Mouse (Mus musculus): ENCODE data around the gene Tnfaip8l2. TPM values are rescaled to one million over a fixed set of nuclear protein-coding genes. Genes with fewer than 3 reads are reported as not detected.

Gene Tnfaip8l2
- 1 to 10 TPM; 3.0 to 4.5 TPM for total RNA-seq (2021)
- long read RNA-seq, experiment 1, partial matches to known transcripts: 0 of 1 reads
- long read RNA-seq, experiment 1, other reads (novel, unspliced or antisense): 1 of 1 reads
- long read RNA-seq, experiment 2, partial matches to known transcripts: 1 of 3 reads
- long read RNA-seq, experiment 2, other reads (novel, unspliced or antisense): 2 of 3 reads

- DNase-seq (ENCODE audit: low spot score in 2 of 2): no peak
Observed at GRCm38 (mm10) chr3:95141952-95142616, at the start of gene Tnfaip8l2. Tnfaip8l2 (minus strand) TSS chr3:95142360.

- no peak for DNase-seq (ENCODE audit: low spot score in 2 of 2)
Observed at GRCm38 (mm10) chr3:95186888-95187287, 44.7 kb upstream of the Tnfaip8l2 start.

GRCm38 (mm10) chr3:95186100-95186499, 43.9 kb upstream of the Tnfaip8l2 start:
- no peak for DNase-seq (ENCODE audit: low spot score in 2 of 2)

DNA sequence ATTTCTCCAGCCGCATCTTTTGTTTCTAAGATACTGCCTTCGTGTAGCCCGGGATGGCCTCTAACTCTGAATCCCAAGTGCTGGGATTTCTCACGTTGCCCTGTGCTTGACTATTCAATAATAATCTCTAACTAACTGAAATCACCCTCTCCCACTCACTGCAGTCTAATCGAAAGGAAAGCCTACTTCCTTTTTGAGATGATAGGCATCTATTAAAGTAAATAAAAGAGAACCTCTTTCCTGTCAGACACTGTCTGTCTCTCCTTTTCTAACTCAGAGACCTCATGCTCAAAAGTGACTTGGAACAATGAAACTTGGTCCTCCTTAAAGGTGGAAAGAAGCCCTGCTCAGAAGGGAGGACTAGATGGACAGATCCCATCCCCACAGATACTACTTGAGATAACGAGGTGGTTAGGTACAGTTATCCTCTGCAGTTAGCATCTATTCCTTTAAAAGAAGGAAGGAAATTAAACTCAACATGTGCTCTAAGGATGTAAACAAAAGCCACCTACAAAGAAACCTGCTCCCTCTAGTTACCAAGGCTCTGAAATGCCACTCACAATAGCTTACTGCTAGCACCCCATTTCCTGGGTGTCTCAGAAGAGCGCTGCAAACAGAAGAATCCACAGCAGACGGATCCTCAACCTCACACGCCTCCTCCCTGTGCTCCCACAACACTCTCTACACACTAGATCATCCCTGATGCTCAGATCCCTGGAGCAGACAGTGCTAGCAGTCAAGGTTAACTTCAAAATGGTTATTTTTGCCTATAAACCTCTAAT, 42.8 kb upstream of the Tnfaip8l2 start:
- DNase-seq (ENCODE audit: low spot score in 2 of 2): no peak

GRCm38 (mm10) chr3:95181841-95182240, 39.7 kb upstream of the Tnfaip8l2 start:
- DNase-seq (ENCODE audit: low spot score in 2 of 2): no peak

DNA sequence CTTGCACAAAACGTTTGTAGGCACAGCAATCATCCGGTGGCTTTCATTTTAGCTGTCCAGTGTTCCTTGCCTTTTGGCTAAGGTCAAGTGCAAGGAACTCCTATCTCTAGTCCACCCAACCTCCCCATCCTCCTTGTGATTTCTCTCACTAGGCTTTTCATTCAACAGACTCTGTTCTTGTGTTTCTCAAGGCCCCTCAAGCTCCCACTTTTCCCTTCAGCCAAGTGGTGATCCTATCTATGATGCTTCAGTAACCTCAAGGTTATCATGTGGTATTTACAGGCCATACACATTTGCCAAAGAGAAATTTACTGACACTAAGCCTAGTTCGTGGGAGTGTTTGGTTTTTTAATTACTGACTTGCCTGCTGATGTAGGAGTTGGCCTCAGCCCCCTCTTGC, 37.7 kb upstream of the Tnfaip8l2 start:
- DNase-seq (ENCODE audit: low spot score in 2 of 2): no peak

DNA sequence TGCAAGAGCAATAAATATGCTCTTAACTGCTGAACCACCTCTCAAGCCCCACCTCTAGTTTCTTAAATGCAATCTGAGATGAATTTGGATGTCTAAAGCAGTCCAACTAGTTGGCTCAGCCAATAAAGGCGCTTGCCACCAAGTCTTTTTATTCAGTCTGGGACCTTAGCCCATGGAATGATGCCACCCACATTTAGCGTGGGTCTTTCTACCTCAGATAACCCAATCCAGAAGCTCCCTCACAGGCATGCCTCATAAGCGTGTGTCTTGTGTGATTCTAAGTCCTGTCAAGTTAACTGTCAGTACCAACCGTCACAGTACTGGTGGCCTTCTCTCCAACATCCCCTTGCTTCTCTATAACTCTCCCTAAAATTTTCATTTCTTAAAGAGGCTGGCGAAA, 36.8 kb upstream of the Tnfaip8l2 start:
- no peak for DNase-seq (ENCODE audit: low spot score in 2 of 2)

DNA sequence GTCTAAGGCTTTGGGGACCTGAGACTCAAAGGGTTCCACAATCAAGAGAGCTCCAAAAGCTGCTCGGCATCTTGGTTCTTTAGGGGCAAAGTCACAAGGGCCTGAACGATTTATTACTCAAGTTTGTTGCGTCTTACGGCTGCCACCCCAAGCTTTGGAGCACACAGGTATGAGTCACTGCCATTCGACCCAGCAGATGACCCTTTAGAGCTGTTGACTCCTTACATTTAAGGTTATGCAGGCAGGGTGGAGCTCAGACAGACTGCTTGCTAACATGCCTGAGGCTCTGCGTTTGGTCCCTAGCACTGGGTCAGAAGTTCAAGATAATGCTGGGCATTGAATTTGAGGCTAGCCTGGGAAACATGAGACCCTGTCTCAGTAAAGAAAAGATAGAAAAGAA, 35.4 kb upstream of the Tnfaip8l2 start:
- DNase-seq (ENCODE audit: low spot score in 2 of 2): no peak

DNA sequence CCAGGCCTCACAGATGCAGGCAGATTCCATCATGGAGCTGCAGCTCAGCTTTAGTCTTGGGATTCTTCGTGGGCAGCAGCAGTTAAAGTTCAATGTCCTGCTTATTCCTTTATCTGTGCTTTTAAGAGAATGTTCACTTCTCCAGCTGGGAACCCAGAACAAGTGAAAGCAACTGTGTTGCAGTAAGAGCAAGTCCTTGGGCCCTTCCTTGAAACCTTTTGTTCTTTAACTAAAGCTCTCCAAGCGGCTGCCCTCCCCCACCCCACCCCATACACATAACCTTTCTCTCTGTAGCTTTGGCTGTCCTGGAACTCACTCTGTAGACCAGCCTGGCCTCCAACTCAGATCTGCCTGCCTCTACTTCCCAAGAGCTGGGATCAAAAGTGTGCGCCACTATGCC, 34.3 kb upstream of the Tnfaip8l2 start:
- DNase-seq (ENCODE audit: low spot score in 2 of 2): no peak

DNA sequence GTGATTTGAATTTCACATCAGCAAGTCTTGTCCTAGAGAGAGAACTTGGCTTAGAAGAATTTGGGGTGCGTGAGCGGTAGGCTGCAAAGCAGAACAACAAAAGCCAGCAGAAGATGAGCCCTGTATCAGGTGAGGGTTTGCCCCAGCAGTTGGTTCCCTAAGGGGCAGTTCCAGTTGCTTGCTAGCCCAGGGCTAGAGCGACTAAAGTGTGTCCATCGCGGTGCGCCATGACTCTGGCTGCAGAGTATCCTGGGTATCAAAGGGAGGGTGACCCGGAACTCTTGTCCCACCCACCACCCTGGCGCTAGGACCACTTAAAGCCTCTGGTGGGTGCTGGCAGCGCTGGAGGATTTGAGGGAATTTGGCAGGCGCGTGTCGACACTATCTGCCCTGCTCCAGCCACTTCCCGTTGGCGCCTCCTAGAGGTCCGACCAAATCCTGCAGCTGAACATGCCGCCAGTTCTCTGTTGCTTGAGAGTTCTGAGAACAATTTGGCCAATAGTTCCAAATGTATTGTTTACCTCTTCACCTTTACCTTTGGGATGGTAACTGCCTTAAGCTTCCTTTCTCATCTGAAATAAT, 31.9 kb upstream of the Tnfaip8l2 start:
- peak; percentile 85 to 89 for DNase-seq (ENCODE audit: low spot score in 2 of 2)

- DNase-seq (ENCODE audit: low spot score in 2 of 2): peak; percentile 32 to 36
Observed at GRCm38 (mm10) chr3:95173256-95173949, 31.2 kb upstream of the Tnfaip8l2 start.

DNA sequence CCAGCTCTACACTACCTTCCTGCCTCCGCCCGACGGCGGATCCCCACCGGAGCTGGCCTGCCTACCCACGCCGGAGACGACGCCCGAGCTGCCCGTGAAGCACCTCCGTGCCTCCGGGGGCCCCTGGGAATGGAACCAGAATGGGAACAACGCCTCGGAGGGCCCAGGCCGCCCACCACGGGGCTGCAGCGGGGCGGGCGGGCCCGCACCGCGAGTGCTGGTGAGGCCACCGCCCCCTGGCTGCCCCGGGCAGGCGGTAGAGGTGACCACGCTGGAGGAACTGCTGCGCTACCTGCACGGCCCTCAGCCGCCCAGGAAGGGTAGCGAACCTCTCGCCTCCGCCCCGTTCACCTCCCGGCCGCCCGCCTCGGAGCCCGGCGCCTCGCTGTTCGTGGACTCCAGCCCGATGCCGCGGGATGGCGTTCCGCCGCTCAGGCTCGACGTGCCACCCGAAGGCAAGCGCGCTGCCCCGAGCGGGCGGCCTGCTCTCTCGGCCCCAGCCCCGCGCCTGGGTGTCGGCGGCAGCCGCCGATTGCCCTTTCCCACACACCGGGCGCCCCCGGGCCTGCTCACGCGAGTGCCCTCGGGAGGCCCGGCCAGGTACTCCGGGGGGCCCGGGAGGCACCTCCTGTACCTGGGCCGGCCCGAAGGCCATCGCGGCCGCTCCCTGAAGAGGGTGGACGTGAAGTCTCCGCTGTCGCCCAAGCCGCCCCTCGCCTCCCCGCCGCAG, 30.5 kb upstream of the Tnfaip8l2 start:
- DNase-seq (ENCODE audit: low spot score in 2 of 2): no peak

DNA sequence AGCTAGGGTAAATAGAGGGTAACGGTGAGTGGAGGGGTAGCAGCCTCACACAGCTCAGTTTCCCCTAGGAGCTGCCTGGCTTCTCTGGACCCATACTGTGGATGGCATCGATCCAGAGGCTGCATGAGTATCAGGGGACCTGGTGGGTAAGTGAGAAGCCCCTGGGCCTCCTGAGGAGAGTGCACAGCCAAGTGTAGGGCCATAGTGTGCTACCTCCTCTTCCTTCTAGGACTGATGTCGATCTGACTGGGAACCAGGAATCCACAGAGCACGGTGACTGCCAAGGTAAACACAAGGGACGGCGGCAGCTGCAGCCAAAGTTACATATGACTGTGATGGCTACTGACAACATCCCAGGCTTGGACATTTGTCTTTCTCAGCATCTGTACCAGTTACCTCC, 28.9 kb upstream of the Tnfaip8l2 start:
- no peak for DNase-seq (ENCODE audit: low spot score in 2 of 2)

DNA sequence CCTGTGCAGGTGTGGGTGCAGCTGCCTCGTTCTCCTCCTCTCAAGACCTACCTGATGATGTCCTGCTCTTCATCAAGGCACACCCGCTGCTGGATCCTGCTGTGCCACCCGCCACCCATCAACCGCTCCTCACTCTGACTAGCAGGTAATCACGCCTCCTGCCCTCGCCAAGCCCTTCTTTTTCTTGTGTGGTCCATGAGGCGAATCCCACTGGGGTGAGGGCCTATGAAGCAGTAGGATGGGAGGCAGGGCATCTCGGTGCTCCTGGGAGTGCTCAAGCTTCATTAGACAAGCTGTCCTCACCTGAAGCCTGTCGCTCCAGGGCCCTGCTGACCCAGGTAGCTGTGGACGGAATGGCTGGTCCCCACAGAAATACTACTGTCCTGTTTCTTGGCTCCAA, 27.8 kb upstream of the Tnfaip8l2 start:
- no peak for DNase-seq (ENCODE audit: low spot score in 2 of 2)

- no peak for DNase-seq (ENCODE audit: low spot score in 2 of 2)
Observed at GRCm38 (mm10) chr3:95164840-95165239, 22.7 kb upstream of the Tnfaip8l2 start.

GRCm38 (mm10) chr3:95164256-95164550, 22.0 kb upstream of the Tnfaip8l2 start:
- no peak for DNase-seq (ENCODE audit: low spot score in 2 of 2)

DNA sequence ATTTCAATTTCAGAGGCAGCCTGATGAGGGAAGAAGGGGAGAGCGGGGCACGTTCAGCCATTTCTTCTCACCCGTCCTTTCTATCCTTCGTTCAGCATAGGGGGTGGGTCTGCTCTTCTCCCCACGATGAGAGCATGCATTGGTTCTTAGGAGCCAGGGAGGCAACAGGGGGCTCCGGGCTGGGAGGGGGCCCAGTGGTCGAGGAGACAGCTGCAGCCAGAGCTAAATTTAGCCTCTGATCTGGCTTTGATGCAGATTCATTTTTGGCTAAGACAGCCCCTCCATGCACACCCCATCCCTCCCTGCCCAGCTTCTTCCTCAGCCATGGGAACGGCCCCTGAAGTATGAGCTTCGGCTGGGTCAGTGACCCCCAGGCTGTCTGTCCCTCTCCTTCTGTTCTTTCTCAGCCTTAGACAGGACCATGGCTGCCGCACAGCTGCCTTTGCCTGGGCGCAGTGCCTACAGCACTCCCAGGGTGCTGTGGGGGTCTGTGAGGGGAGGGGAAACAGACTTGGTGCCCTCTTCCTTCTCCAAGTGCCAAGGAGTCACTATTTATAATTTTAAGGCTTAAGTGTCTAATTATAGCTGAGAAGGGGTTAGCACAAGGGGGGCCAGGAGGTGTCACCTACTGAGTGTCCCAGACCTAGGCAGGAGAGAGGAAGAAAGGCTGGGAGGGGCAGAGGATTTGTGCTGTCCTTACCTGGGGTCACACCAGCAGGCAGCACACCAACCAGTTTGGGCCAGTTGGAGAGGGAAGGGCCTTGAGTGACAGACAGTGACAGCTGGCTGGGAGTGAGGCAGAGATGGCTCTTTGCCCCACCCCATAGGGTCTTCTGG, 21.5 kb upstream of the Tnfaip8l2 start:
- no peak for DNase-seq (ENCODE audit: low spot score in 2 of 2)

- DNase-seq (ENCODE audit: low spot score in 2 of 2): no peak
Observed at GRCm38 (mm10) chr3:95162345-95162628, 20.1 kb upstream of the Tnfaip8l2 start.

GRCm38 (mm10) chr3:95161618-95162344, 19.6 kb upstream of the Tnfaip8l2 start:
- no peak for DNase-seq (ENCODE audit: low spot score in 2 of 2)

All from adrenal gland, adult 18-20 months (tissue).